Mouse (Mus musculus) adrenal gland, adult 8-10 months (tissue): ENCODE results near the gene Cd247. TPM values are rescaled to one million over a fixed set of nuclear protein-coding genes. Genes with fewer than 3 reads are reported as not detected.
"Not testable (repeated sequence)": the region's sequence is repeated elsewhere in the genome, so short reads cannot be mapped to it uniquely, and the experiment has no call there.

Experiments
- DNase-seq: peaks from one replicate; pipeline ENCODE4 v3.0.0; 2022
- total RNA-seq, 4 experiments: library from RNA; stranded (reverse); gene quantifications; 2 replicates each; pipeline ENCODE4 v1.2.4; 2022

Cd247 gene
- under 1 TPM; 0.20 to 0.46 (median 0.43) TPM for total RNA-seq

GRCm38 (mm10) chr1:165788511-165788910 lies at the start of gene Cd247:
TSS of gene Cd247 (plus strand) at chr1:165788681.
- no peak for DNase-seq

DNA sequence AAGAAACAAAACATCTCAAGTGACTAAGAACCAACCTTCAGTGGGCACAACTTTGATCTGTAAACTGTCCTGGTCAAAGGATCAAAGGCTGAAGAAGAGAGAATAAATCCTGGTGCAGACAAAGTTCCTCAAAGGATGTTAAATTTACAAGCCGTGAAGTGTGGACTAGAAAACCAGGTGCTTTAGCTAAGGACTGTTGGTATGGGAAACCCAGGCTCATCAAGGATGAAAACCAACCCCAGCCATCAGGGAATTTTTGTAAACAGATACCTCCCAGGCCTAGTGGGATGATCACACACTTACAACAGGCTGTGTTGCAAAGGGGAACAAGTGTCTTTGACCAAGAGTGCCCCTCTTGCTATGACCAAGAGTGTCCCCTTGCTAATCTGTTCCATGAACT lies 49.5 kb upstream of the Cd247 start:
- DNase-seq = no peak

- DNase-seq = no peak
Observed at GRCm38 (mm10) chr1:165741989-165742388, 46.5 kb upstream of the Cd247 start.

GRCm38 (mm10) chr1:165748053-165748452 lies 40.4 kb upstream of the Cd247 start:
- DNase-seq = no peak

DNA sequence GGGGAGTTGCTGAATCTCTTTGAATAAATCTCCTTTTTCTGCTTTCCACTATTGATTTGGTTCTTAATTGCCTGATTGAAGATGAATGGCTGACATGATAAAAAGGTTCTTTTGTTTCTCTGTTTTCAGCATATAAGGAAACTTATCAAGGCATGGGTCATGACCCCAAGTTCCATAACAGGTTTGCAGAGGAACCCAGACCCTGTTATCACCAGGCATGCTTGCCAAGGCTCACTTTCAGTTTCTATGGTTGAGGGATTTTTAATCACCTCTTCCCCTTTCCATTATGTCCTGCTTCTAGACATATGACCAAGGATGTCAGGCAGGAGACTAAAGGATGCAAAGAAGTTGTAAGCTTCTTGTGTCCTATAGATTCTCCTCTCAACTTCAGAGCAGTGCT lies 37.3 kb upstream of the Cd247 start:
- DNase-seq = no peak

GRCm38 (mm10) chr1:165751838-165752237 lies 36.6 kb upstream of the Cd247 start:
- no peak for DNase-seq

- no peak for DNase-seq
Observed at GRCm38 (mm10) chr1:165754205-165754604, 34.3 kb upstream of the Cd247 start.

DNA sequence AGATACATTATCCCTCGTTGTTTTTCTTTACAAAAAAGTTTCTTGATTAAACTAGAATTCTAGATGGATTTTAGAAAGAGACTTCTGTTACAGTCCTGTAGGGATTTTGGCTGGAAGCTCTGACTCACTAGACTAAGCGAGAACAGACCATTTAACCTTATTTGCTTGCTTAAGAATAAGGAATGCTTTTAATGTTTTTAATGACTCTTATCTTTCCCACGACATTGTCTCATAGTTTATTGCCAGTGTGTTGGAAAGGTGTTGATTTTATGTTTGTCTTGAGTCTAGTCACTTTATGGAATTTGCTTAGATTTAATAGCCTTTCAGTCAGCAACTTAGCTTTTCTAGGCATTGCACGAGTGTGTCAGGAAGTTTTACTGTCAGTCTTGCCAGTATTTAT lies 33.3 kb upstream of the Cd247 start:
- no peak for DNase-seq

- no peak for DNase-seq
Observed at GRCm38 (mm10) chr1:165761522-165762305, 26.8 kb upstream of the Cd247 start.

- DNase-seq = not testable (repeated sequence)
Observed at GRCm38 (mm10) chr1:165762498-165762897, 26.0 kb upstream of the Cd247 start.

DNA sequence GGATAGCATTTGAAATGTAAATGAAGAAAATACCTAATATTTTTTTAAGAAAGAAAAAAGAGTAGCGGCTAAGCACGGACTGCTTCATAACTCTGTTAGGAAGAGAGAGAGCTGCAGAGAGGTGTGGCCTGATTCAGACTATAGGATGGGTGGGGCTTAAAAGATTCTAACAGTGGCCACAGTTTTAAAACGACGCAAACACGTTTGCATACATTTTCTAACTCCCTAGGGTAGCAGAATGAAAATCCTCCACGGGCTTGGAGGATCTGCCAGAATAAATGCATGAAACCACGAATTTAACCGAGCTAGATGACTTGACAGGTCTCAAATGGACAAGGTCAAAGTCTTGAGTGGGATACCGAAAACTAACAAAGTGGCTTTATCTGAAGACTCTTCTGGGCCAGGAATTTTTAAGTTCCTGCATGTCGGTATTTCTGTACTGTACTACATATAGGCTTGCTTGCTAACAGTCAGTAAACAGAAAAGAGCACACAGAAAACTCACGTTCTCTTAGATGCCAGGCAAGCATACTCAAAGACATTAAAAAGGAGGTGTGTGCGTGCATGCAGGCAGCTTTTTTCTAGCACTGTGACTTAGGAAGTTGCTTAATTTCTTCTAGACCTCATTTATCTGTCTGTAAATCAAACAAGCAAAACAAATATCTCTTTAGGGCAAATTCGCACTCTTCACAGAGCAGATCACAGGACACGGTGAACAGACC lies 25.4 kb upstream of the Cd247 start:
- DNase-seq = no peak

DNA sequence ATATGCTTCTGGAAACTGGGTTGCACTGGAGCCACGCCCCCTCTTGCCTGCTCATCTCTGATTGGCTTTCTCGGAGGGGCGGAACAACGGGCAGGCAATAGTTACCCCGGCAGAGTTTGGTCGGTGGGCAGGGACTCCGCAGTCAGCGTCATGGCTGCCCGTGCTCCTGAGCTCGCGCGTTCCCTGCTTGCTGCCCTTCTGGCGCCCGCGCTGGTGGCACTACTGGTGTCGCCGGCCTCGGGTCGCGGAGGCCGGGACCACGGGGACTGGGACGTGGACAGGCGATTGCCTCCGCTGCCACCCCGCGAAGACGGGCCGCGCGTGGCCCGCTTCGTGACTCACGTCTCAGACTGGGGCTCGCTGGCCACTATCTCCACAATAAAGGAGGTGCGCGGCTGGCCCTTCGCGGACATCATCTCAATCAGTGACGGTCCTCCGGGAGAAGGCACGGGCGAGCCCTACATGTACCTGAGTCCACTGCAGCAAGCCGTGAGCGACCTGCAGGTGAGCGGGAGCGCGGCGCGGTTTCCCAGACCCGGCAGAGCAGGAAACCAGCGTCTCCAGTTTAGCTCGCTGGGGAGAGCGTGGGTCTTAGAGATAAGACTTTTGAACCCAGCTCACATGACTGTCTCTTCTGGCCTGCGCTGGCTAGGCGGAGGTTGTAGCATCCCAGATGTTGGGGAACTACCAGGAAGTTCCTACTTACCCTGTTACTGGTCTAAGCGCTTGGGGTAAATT lies 24.7 kb upstream of the Cd247 start, which contains the start of gene Creg1:
Gene Creg1 (plus strand): TSS at position 112 of the 738 bp plus-strand sequence.
- peak; percentile 95 for DNase-seq

DNA sequence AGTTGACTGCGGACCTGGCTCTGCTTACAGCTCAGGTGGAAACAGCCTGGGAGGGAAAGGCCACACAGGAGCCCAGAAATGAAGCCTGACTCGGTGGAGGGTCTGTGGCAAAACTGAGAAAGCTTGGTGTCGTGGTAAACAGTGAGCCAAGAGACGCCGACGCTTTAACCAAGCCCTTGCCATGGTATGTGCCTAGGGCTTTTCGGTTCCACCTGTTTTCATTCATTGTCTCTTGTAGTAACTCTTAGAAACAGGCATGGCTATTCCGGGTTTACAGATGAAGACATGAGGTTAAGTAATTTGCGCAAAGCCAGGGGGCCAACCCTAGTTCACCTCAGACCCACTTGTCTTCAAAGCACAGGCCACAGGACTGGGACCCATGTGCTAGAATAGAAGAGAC lies 23.9 kb upstream of the Cd247 start:
- no peak for DNase-seq

DNA sequence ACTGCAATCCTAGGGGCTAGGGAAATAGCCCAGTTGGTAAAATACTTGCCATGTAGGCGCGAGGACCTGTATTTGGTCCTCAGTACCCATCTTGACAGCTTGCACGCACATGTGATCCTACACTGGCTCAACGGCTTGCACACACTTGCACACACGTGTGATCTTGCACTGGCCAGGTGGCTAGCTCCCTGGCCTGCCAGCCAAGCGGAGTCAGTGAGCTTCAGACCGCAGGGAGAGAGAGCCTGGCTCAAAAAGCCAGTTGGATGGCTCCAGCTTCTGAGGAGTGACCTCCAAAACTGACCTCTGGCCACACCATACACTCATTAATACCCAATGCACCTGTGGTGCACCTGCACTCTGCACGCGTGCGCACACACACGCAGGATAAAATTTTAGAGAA lies 23.4 kb upstream of the Cd247 start:
- no peak for DNase-seq

DNA sequence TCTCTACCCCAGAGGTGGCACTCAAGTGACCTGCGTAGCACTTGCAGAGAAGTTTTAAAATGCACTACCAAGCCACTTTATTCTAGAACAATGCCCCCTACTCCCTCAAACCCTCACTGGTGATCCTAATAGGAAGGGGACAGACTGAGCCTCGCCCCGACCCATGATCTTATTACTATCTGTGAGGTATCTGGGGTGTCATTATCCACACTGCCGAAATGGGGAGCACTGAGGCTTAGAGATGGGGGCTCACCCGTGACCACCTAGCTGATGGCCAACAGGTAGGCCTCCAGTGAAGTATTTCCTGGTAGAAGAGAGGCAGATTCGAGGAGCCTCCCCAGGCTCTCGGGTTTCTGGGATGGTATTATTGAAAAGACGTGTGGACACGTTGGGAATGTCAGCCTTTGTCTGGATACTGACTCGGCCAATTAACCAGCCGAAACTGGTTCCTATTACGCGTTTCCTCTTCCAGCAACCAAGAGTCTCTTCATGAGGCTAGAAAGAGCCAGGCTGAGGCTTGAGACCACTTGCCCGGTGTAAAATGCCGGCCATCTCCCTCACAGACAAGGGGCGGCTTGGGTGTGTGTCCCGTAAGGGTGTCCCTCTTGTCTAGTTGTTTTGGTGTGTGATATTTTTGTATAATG lies 22.7 kb upstream of the Cd247 start:
- DNase-seq = no peak

DNA sequence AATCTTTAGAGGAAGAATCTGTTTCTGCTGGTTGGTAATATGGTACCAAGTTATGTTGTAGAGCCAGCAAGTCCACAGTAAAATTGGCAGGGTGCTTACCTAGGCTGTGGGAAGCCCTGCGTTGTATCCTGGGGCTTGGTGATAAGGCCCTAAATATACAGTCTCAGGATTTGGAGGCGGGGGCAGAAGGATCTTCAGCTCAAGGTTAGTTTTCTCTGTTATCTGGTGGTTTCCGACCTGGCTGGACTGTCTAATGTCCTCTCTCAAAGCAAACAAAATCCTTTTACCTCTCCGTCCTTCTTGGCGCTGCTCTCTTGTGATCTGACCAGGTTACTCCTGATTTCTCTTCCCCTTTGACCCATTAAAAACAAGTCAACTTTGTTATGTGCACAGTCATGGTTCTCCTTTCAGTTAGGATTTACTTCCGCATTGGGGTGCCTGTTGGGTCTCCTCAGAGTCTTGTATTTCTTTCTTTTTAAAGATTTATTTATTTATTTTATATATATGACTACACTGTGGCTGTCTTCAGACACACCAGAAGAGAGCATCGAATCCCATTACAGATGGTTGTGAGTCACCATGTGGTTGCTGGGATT lies 22.1 kb upstream of the Cd247 start:
- no peak for DNase-seq

DNA sequence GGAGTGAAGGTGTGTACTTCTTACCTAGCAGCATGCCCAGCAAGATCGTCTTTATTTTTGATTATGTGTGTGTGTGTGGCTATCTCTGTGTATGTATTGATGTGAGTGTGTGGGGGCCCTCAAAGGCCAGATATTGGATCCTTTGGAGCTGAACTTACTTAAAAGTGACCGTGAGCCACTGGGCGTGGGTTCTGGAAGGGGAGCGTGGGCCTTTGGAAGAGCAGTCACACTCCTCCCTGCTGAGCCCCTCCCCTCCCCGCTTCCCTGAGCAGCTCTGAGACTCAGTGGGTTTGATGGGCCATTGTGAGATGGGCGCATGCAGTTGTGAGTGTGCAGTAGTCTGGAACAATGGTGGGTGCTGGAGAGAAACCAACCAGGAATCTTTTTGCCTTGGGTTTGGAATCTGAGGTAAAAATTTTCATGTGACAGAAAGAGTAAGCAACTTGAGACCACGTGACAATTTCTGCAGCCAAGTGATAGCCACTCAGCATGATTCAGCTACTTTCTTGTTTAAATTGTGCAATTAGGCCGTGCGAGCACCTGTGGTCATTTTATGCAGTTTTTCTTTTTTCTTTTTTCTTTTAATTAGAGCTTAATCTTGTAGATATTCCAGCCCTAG lies 19.5 kb upstream of the Cd247 start:
- no peak for DNase-seq

DNA sequence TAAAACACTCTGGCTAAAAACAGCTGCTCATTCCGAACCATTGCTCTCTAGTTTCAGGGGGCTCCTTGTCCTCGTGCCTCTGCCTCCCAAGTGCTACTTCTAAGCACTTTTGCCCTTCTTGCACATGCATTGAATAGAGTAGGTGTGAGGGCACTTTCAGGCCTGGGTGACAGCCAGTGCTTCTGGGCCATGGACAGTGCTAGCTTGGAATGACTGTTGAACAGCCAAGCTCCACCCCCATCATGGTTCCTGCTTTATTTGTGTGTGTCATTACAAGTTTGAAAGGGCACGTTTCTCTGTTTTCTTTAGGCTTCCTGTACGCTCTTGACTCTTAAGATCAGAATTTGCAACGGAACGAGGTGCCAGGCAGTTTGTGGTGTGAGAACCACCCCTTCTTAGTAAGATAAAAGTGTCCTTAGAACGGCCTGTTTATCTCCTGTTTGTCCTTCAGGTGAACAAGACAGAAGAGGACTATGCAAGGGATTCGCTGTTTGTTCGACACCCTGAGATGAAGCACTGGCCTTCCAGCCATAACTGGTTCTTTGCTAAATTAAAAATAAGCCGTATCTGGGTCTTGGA lies 18.2 kb upstream of the Cd247 start:
- no peak for DNase-seq

- peak; percentile 53 for DNase-seq
Observed at GRCm38 (mm10) chr1:165771491-165771897, 17.0 kb upstream of the Cd247 start.

DNA sequence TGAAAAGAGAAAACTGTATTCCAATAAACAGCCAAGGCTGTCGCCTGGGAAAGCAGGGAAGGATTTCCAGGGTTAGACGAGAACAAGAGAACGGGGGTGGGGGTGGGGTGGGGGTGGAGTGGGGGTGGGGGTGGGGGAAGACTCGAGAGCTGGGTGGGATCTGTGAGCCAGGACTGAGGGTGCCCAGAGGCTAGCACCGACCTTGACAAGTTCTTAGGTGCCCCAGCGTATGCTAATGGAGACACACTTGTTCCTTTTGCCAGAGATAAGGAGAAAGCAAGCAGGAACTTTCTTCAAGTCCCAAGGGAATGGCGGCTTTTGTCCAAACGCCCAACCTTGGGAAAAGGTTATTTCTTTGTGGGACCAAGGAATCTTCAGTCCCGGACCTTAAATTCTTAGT lies 16.5 kb upstream of the Cd247 start:
- no peak for DNase-seq

GRCm38 (mm10) chr1:165775518-165776294 lies 12.8 kb upstream of the Cd247 start:
- no peak for DNase-seq
